Mouse (Mus musculus) forebrain, embryonic 13.5 days (tissue): ENCODE results near the gene Eng. TPM values are rescaled to one million over a fixed set of nuclear protein-coding genes. Genes with fewer than 3 reads are reported as not detected.

Source experiments
- microRNA counts: library from miRNA; unstranded; fragments of <30 nt; microRNA quantifications from one replicate; lab custom pipeline; 2016
- microRNA-seq: library from miRNA; unstranded; fragments of <30 nt; microRNA quantifications from one replicate; pipeline ENCODE4, GENCODE M21; 2016
- polyA plus RNA-seq: library from polyadenylated mRNA; unstranded; fragments of >200 nt; fragmentation: Nextera tagmentation; extraction: Ambion mirVana; gene quantifications from 2 replicates; pipeline ENCODE4 v1.2.1, GENCODE M21; 2015

Eng gene
- polyA plus RNA-seq, 1 experiment from 2014 or later: 21.2 TPM

MicroRNA genes within 50 kb of the gene (microRNA counts, 519-probe panel; counts per million panel counts)
- 177 counts per million, percentile 53 among the panel's probes with 10 or more counts for microRNA mmu-miR-1954 (lab: Ali Mortazavi, UCI)
- 177 counts per million, percentile 53 among the panel's probes with 10 or more counts for microRNA mmu-miR-2861 (lab: Ali Mortazavi, UCI)

Small RNA genes within 50 kb of the gene (microRNA-seq; reads per million reads assigned to microRNA genes)
- gene Gm47291 (not detected), gene Mir1954 (not detected), gene Mir2861 (0.80 reads per million), gene Mir3960 (not detected), gene Mir8093 (not detected)

Other genes starting within 250 kb of the Eng start
- 5.4 and 5.6 TPM in 2 replicates for gene Naif1, start 196.1 kb upstream of the Eng start, polyA plus RNA-seq
- 37.4 and 42.4 TPM in 2 replicates for gene Slc25a25, start 195.2 kb upstream of the Eng start, polyA plus RNA-seq
- 4.5 and 5.2 TPM in 2 replicates for gene Fam102a, start 111.3 kb upstream of the Eng start, polyA plus RNA-seq
- 127 and 129 TPM in 2 replicates for gene Dpm2, start 75.7 kb upstream of the Eng start, polyA plus RNA-seq
- gene Pip5kl1, start 71.8 kb upstream of the Eng start, polyA plus RNA-seq: 1.7 and 3.4 TPM in 2 replicates
- 0.18 and 0.39 TPM in 2 replicates for gene 9430097D07Rik, start 70.9 kb upstream of the Eng start, polyA plus RNA-seq
- 14.5 and 16.5 TPM in 2 replicates for gene St6galnac4, start 59.5 kb upstream of the Eng start, polyA plus RNA-seq
- gene St6galnac6, start 46.9 kb upstream of the Eng start, polyA plus RNA-seq: 10.0 and 10.8 TPM in 2 replicates
- 48.8 and 48.9 TPM in 2 replicates for gene Ak1, start 24.8 kb upstream of the Eng start, polyA plus RNA-seq
- 14.2 and 15.7 TPM in 2 replicates for gene Fpgs, start 57.5 kb downstream of the Eng start, polyA plus RNA-seq
- 90.3 and 99.9 TPM in 2 replicates for gene Cdk9, start 66.5 kb downstream of the Eng start, polyA plus RNA-seq
- 23.5 and 29.2 TPM in 2 replicates for gene Sh2d3c, start 74.5 kb downstream of the Eng start, polyA plus RNA-seq
- 1.6 and 2.5 TPM in 2 replicates for gene 6330409D20Rik, start 94.4 kb downstream of the Eng start, polyA plus RNA-seq
- gene Tor2a, start 110.6 kb downstream of the Eng start, polyA plus RNA-seq: 55.8 and 62.2 TPM in 2 replicates
- gene Ttc16, start 129.0 kb downstream of the Eng start, polyA plus RNA-seq: 0.43 and 0.48 TPM in 2 replicates
- gene Ptrh1, start 129.2 kb downstream of the Eng start, polyA plus RNA-seq: 4.6 and 5.4 TPM in 2 replicates
- 0.45 and 1.4 TPM in 2 replicates for gene Cfap157, start 137.8 kb downstream of the Eng start, polyA plus RNA-seq
- gene Stxbp1, start 200.7 kb downstream of the Eng start, polyA plus RNA-seq: 97.5 and 109 TPM in 2 replicates
- 21.1 and 23.7 TPM in 2 replicates for gene Fam129b, start 229.5 kb downstream of the Eng start, polyA plus RNA-seq